Mouse (Mus musculus) myocyte (in vitro differentiated cells): ENCODE results near the gene Crip2.

Experiments used
- MAX ChIP-seq: IDR thresholded peaks from one replicate; pipeline ENCODE4 v1.6.1; 2011; ENCODE audit warnings: low read depth, mild to moderate bottlenecking, control low read depth
- MYOD1 ChIP-seq, 3 experiments: IDR thresholded peaks; one replicate each; pipeline ENCODE4 v1.6.1; 2011; ENCODE audit warnings: control low read depth in 2 of 3, low read depth in 2 of 3, mild to moderate bottlenecking in 2 of 3, moderate library complexity in 1 of 3; ENCODE audit not compliant: insufficient read length in 2 of 3, control insufficient read depth in 1 of 3
- POLR2A ChIP-seq: IDR thresholded peaks from one replicate; pipeline ENCODE4 v1.6.1; 2011; ENCODE audit warnings: low read depth, mild to moderate bottlenecking, control low read depth, moderate library complexity; ENCODE audit not compliant: insufficient read length
- TCF3 ChIP-seq: IDR thresholded peaks from one replicate; pipeline ENCODE4 v1.6.1; 2011; ENCODE audit warnings: low read depth, control low read depth; ENCODE audit not compliant: insufficient read length

- no peak for TF ChIP-seq MAX
- TF ChIP-seq TCF3: no peak
- TF ChIP-seq MYOD1 (IDR thresholded peaks at IDR 0.05; ENCODE audit: control insufficient read depth in 1 of 3, insufficient read length in 2 of 3, low read depth in 2 of 3): no peak
- TF ChIP-seq POLR2A: no peak
Measured at GRCm38 (mm10) chr12:113119516-113120410, 20.3 kb upstream of the Crip2 start.
